Mouse (Mus musculus) liver, embryonic 14.5 days (tissue): ENCODE data around the gene B4galnt1.

ENCODE experiments used
- CTCF ChIP-seq: IDR thresholded peaks from 2 replicates; pipeline ENCODE4 v1.5.1; 2016; ENCODE audit warnings: antibody characterized with exemption, low read depth, control low read depth
- EP300 ChIP-seq: IDR thresholded peaks from 2 replicates; pipeline ENCODE4 v1.6.1; 2016; ENCODE audit warnings: antibody characterized with exemption, low read depth

GRCm38 (mm10) chr10:127217177-127217576, 52.2 kb downstream of the B4galnt1 start:
- TF ChIP-seq EP300 (no peak), CTCF (no peak)
